Mouse (Mus musculus) kidney, embryonic 14.5 days (tissue): Measurements from ENCODE around the gene Krt16. TPM values are rescaled to one million over a fixed set of nuclear protein-coding genes. Genes with fewer than 3 reads are reported as not detected.

Experiments
- ATAC-seq: fragments of 200-750 bp; cut with Nextera tagmentation; 2 replicates; pipeline ENCODE4 v1.8.0; 2017; ENCODE audit warnings: moderate number of reproducible peaks, mild to moderate bottlenecking, moderate TSS enrichment, moderate library complexity; ENCODE audit not compliant: low FRiP score, low TSS enrichment
- H3K27ac ChIP-seq: fragments of 300-500 bp; sonication (generic); 2 replicates; pipeline ENCODE4 v1.5.1; 2014; ENCODE audit warnings: low read depth, mild to moderate bottlenecking, low read length, moderate library complexity, mixed read lengths
- H3K27me3 ChIP-seq: fragments of 300-500 bp; sonication (generic); 2 replicates; pipeline ENCODE4 v1.6.1; 2014; ENCODE audit warnings: mild to moderate bottlenecking, low read length; ENCODE audit not compliant: control insufficient read depth, insufficient read depth
- H3K36me3 ChIP-seq: fragments of 300-500 bp; sonication (generic); 2 replicates; pipeline ENCODE4 v1.6.1; 2014; ENCODE audit warnings: low read length, mixed read lengths; ENCODE audit not compliant: control insufficient read depth, insufficient read depth
- H3K4me1 ChIP-seq: fragments of 300-500 bp; sonication (generic); 2 replicates; pipeline ENCODE4 v1.6.1; 2014; ENCODE audit warnings: low read length, mixed read lengths; ENCODE audit not compliant: control insufficient read depth, insufficient read depth
- H3K4me2 ChIP-seq: fragments of 300-500 bp; sonication (generic); replicated peaks from 2 replicates; pipeline ENCODE4 v1.6.1; 2014; ENCODE audit warnings: low read depth, mild to moderate bottlenecking, low read length
- H3K4me3 ChIP-seq: fragments of 300-500 bp; sonication (generic); 2 replicates; pipeline ENCODE4 v1.5.1; 2014; ENCODE audit warnings: mild to moderate bottlenecking, low read length
- H3K9ac ChIP-seq: fragments of 300-500 bp; sonication (generic); 2 replicates; pipeline ENCODE4 v1.6.1; 2014; ENCODE audit warnings: low read depth, mild to moderate bottlenecking, low read length, moderate library complexity
- H3K9me3 ChIP-seq: fragments of 300-500 bp; sonication (generic); 2 replicates; pipeline ENCODE4 v1.6.1; 2016; ENCODE audit warnings: low read length; ENCODE audit not compliant: control insufficient read depth
- WGBS: fragments of 180-500 bp; shearing (Covaris S2); extraction: QIAGEN DNeasy Blood & Tissue Kit; methylation state at CpG from one replicate; pipeline ENCODE4 v1.1.7; 2014; 5-methylcytosine and 5-hydroxymethylcytosine counted together
- polyA plus RNA-seq: library from polyadenylated mRNA; unstranded; fragments of >200 nt; fragmentation: Nextera tagmentation; extraction: Ambion mirVana; gene quantifications from 2 replicates; pipeline ENCODE4 v1.2.1, GENCODE M21; 2014

Krt16 gene
- polyA plus RNA-seq, 1 experiment from 2014 or later: not detected

DNA sequence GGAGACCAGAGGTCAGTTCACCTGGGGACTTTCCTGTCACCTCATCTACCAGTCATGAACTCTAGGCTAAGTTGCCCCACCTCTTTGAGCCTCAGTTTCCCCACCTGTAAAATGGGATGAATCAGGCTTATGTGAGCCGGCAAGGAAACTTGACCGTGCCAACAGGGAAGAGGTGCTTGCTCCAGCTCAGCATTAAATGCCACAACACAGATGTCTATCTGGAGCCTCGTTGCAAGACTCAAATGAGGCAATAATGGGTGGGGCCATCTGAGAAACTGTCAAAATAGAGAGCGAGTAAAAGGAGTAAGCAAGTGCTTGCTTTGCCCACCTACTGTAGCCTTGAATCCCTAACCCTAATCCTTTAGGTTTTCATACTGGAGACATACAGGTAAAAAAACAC lies 29.4 kb downstream of the Krt16 start:
- H3K36me3 ChIP-seq: no peaks in the 10 kb centered on the region
- no peak for ATAC-seq
- WGBS: 84% methylated on average over 4 of the region's 4 CpGs
- no peak overlapping the region for H3K27ac ChIP-seq
- no peak overlapping the region for H3K4me3 ChIP-seq
- H3K4me1 ChIP-seq: no peaks in the 10 kb centered on the region
- H3K27me3 ChIP-seq: no peaks in the 10 kb centered on the region
- no peaks in the 10 kb centered on the region for H3K9me3 ChIP-seq
- no peak overlapping the region for H3K9ac ChIP-seq
- no peak overlapping the region for H3K4me2 ChIP-seq

DNA sequence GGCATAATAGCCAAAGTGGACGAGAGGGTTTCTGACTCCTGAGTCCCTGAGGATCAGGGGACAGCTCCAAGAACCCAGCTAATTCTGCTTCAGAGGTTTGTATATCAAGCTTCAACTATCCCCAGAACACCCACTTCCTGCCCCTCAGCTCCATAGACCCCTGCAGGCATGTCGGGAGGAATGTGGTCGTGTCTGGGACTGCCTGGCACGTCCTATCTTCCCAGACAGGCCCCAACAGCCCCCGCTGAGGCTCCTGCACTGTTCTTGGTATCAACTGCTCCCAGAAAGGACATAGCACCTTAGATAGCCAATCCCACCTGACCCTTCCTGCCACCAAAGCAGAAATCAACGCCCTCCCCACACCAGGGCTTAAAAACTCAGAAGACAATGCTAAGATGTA lies 40.2 kb downstream of the Krt16 start:
- ATAC-seq: no peak
- Histone ChIP-seq H3K9ac (no peak overlapping the region), H3K4me2 (no peak overlapping the region), H3K36me3 (no peaks in the 10 kb centered on the region), H3K4me1 (no peaks in the 10 kb centered on the region), H3K27ac (no peak overlapping the region), H3K9me3 (no peaks in the 10 kb centered on the region), H3K4me3 (no peak overlapping the region), H3K27me3 (no peaks in the 10 kb centered on the region)
- 59% methylated on average over 6 of the region's 6 CpGs for WGBS

DNA sequence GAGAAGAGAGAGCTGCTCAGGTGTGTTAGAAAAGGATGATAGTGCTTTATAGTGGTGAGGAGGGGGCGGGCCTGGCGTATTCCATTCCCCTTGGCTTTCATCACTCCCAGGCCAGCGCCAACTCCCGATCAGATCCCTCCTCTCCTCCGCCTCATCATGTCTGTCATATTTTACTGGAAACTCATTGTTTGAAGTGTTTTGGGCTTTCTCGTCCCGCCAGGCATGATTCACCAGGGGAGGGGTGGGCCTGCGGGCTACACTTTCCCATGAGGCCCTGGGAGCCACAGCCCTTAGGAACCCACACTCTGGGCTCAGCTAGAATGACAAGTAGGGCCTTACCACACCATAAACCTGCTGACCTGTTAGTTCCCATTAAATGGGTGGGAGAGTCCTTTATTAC lies 41.2 kb downstream of the Krt16 start, which contains the start of gene Krt14:
TSS of gene Krt14 (minus strand) at position 51 of the 400 bp plus-strand sequence.
- no peak within 1 kb of the TSS for H3K27ac ChIP-seq
- WGBS: 84% methylated on average over 8 of the region's 8 CpGs

DNA sequence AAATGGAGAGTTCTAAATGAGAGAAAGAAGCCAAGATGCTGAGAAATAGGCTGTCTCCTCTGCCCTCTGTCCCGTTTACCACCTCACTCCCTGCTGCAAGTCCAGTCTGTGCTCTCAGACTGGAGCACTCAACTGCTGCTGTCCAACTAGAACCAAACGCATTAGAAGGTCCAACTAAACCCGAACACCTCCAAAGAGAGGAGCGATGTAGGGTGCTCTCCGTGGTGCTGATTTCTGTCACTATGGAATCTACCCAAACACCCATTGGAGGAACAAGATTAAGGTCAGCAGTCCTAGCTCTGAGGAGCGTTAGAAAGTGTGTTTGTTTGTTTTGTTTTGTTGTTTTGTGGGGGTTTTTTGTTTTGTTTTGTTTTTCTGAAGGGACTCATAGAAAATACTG lies 45.3 kb downstream of the Krt16 start:
- ATAC-seq: peak; percentile 66; the same call in 1 of the 2 replicates
- 13% methylated on average over 6 of the region's 6 CpGs for WGBS
- no peaks in the 10 kb centered on the region for H3K9me3 ChIP-seq

More for the DNA sequence above, 41.2 kb downstream of the Krt16 start, which contains the start of gene Krt14:
- Histone ChIP-seq H3K9ac (no peak within 1 kb of the TSS), H3K4me3 (no peak within 1 kb of the TSS), H3K4me1 (no peaks in the 10 kb centered on the region), H3K27me3 (no peaks in the 10 kb centered on the region), H3K9me3 (no peaks in the 10 kb centered on the region), H3K36me3 (no peaks in the 10 kb centered on the region), H3K4me2 (no peak within 1 kb of the TSS)
- ATAC-seq: no peak

DNA sequence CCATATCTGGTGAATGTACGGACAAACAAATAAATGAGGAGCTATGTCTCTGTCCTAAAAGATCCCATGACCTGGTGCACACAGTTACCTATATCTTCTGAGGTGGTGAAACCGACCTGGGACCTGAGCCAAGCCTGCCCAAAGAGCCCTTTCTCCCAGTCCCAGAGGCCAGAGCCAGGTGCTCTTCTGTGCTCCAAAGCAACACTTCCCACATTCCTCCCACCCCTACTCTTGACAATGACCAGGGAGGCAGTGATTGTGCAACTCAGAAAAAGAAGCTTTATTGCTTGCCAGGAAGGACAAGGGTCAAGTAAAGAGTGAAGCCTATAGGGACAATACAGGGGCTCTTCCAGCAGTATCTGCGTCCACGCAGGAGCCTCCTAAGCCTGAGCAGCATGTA lies 45.8 kb downstream of the Krt16 start:
- no peak overlapping the region for H3K27ac ChIP-seq
- no peaks in the 10 kb centered on the region for H3K9me3 ChIP-seq
- no peaks in the 10 kb centered on the region for H3K4me1 ChIP-seq
- 77% methylated on average over 4 of the region's 4 CpGs for WGBS
- H3K36me3 ChIP-seq: no peaks in the 10 kb centered on the region
- no peak for ATAC-seq
- no peak overlapping the region for H3K4me2 ChIP-seq
- no peaks in the 10 kb centered on the region for H3K27me3 ChIP-seq
- no peak overlapping the region for H3K9ac ChIP-seq
- no peak overlapping the region for H3K4me3 ChIP-seq

More for the DNA sequence above, 45.3 kb downstream of the Krt16 start:
- Histone ChIP-seq H3K9ac (no peak overlapping the region), H3K4me3 (no peak overlapping the region), H3K4me1 (no peaks in the 10 kb centered on the region), H3K36me3 (no peaks in the 10 kb centered on the region), H3K4me2 (no peak overlapping the region), H3K27ac (no peak overlapping the region), H3K27me3 (no peaks in the 10 kb centered on the region)

DNA sequence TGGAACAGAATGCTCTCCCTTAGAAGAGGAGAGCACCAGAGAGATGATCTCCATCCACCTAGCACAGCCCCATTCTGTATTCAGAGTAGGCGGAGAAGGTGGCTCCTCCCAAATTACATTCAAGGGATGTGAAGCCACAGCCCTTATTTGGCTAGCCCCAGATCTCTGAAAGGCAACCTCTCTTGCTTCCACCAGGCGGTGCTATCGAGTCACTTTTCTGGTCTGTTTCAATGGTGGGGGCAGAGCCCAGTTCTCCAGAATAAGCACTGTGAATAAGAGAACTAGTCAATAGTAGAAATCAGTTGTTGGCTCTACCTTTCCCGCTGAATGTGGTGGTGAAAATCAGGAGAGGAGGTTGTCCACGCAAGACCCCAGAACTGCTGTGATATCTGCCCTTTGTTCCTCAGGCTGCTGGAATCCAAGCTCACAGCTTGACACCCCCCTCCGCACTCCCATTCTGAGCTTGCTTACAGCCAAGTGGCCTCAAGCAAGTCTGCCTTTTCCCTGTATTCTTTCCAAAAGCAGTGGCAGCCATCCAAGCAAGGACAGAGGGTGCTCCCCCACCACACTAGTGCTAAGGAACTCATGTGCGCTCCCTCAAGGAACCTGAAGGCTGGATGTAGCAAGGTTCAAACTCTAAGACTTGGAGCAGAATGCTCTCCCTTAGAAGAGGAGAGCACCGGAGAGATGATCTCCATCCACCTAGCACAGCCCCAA lies 48.4 kb downstream of the Krt16 start:
- Histone ChIP-seq H3K4me2 (no peak overlapping the region), H3K36me3 (no peaks in the 10 kb centered on the region), H3K27me3 (no peaks in the 10 kb centered on the region), H3K4me3 (no peak overlapping the region), H3K9me3 (no peaks in the 10 kb centered on the region), H3K4me1 (no peaks in the 10 kb centered on the region), H3K9ac (no peak overlapping the region), H3K27ac (no peak overlapping the region)
- WGBS: 49% methylated on average over 8 of the region's 8 CpGs
- ATAC-seq: no peak

DNA sequence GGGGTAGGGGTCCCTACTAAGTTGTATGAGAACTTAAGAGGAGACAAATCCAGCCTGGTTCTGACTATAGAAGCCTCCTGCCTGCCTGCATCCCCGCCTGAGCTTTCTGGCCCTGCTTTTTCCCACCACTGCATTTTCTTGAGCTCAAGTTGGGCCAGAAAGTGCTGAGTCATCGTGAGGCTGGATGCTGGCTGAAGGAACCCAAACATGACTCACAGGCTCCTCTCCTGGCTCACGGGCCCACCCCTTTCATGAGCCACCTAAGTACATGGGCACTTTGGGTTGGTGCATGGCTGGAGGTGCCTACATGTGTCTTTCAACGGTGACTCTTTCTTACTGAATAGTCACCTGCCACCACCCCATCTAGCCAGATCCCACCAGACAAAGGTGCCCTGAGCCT lies 50.0 kb downstream of the Krt16 start:
- ATAC-seq: no peak
- Histone ChIP-seq H3K27me3 (no peaks in the 10 kb centered on the region), H3K9me3 (no peaks in the 10 kb centered on the region), H3K27ac (no peak overlapping the region), H3K4me3 (no peak overlapping the region), H3K36me3 (no peaks in the 10 kb centered on the region), H3K4me2 (no peak overlapping the region), H3K9ac (no peak overlapping the region), H3K4me1 (no peaks in the 10 kb centered on the region)
- 75% methylated on average over 4 of the region's 4 CpGs for WGBS

Other genes with a start within 250 kb of the Krt16 start
- not detected in 2 replicates for gene Krt33a, start 232.7 kb downstream of the Krt16 start, polyA plus RNA-seq
- gene Krt33b, start 219.0 kb downstream of the Krt16 start, polyA plus RNA-seq: not detected in 2 replicates
- 0.11 TPM in 1 of 2 replicates, not detected in the other for gene Krt34, start 207.3 kb downstream of the Krt16 start, polyA plus RNA-seq
- gene Krt31, start 198.4 kb downstream of the Krt16 start, polyA plus RNA-seq: not detected in 2 replicates
- not detected in 2 replicates for gene Krt32, start 160.7 kb downstream of the Krt16 start, polyA plus RNA-seq
- not detected in 2 replicates for gene Krt35, start 152.7 kb downstream of the Krt16 start, polyA plus RNA-seq
- gene Krt36, start 143.3 kb downstream of the Krt16 start, polyA plus RNA-seq: 1.4 and 1.5 TPM in 2 replicates
- gene Krt13, start 127.3 kb downstream of the Krt16 start, polyA plus RNA-seq: not detected in 2 replicates
- 0.96 and 1.2 TPM in 2 replicates for gene Krt15, start 113.0 kb downstream of the Krt16 start, polyA plus RNA-seq
- gene Krt19, start 100.2 kb downstream of the Krt16 start, polyA plus RNA-seq: 24.2 and 31.4 TPM in 2 replicates
- gene Krt9, start 55.7 kb downstream of the Krt16 start, polyA plus RNA-seq: not detected in 2 replicates
- not detected in 2 replicates for gene Krt14, start 41.4 kb downstream of the Krt16 start, polyA plus RNA-seq
- gene Krt17, start 12.1 kb upstream of the Krt16 start, polyA plus RNA-seq: 0.13 and 0.14 TPM in 2 replicates
- not detected in 2 replicates for gene Krt42, start 21.0 kb upstream of the Krt16 start, polyA plus RNA-seq
- gene Eif1, start 71.0 kb upstream of the Krt16 start, polyA plus RNA-seq: 1,744 and 1,749 TPM in 2 replicates
- gene Gast, start 85.5 kb upstream of the Krt16 start, polyA plus RNA-seq: not detected in 2 replicates
- gene Hap1, start 107.2 kb upstream of the Krt16 start, polyA plus RNA-seq: 6.0 and 6.3 TPM in 2 replicates
- 66.8 and 84.7 TPM in 2 replicates for gene Jup, start 148.9 kb upstream of the Krt16 start, polyA plus RNA-seq
- gene P3h4, start 165.9 kb upstream of the Krt16 start, polyA plus RNA-seq: 59.7 and 63.3 TPM in 2 replicates
- 75.4 and 113 TPM in 2 replicates for gene Fkbp10, start 166.8 kb upstream of the Krt16 start, polyA plus RNA-seq
- gene Nt5c3b, start 192.9 kb upstream of the Krt16 start, polyA plus RNA-seq: 100 and 112 TPM in 2 replicates
- gene Klhl10, start 193.0 kb upstream of the Krt16 start, polyA plus RNA-seq: 0.61 and 0.68 TPM in 2 replicates
- 8.5 and 12.3 TPM in 2 replicates for gene Klhl11, start 223.8 kb upstream of the Krt16 start, polyA plus RNA-seq